Mouse (Mus musculus) MEL (cell line): ENCODE results near the gene Yipf3. TPM values are rescaled to one million over a fixed set of nuclear protein-coding genes. Genes with fewer than 3 reads are reported as not detected.

Experiments
- DNase-seq: peaks from one replicate; pipeline ENCODE4 v3.0.0; 2011; ENCODE audit warnings: low read depth, low spot score
- H3K27ac ChIP-seq: 2 replicates; pipeline ENCODE4 v1.5.1; 2012; ENCODE audit warnings: low read depth, mild to moderate bottlenecking, control low read depth, low read length, moderate library complexity; ENCODE audit not compliant: control insufficient read depth
- H3K27me3 ChIP-seq, 2 experiments: fragments of 150-350 bp in 1 of 2; sonication (generic) in 1 of 2; 2 replicates each; pipeline ENCODE4 v1.6.1; 2012; ENCODE audit warnings: low read length in 2 of 2, mild to moderate bottlenecking in 2 of 2, improper control_type of control experiment in 1 of 2, moderate library complexity in 1 of 2; ENCODE audit not compliant: insufficient read depth in 2 of 2, control insufficient read depth in 1 of 2
- H3K36me3 ChIP-seq, 2 experiments: 2 replicates each; pipeline ENCODE4 v1.6.1; 2012 to 2014; ENCODE audit warnings: low read length in 2 of 2, improper control_type of control experiment in 1 of 2, inconsistent platforms in 1 of 2, mild to moderate bottlenecking in 1 of 2; ENCODE audit not compliant: insufficient read depth in 2 of 2, control insufficient read depth in 1 of 2
- H3K4me1 ChIP-seq, 2 experiments: fragments of 150-350 bp in 1 of 2; sonication (generic) in 1 of 2; 2 replicates each; pipeline ENCODE4 v1.6.1; 2012; ENCODE audit warnings: low read length in 2 of 2, improper control_type of control experiment in 1 of 2, mild to moderate bottlenecking in 1 of 2; ENCODE audit not compliant: insufficient read depth in 2 of 2, control insufficient read depth in 1 of 2
- H3K4me3 ChIP-seq, 2 experiments: fragments of 150-350 bp in 1 of 2; sonication (generic) in 1 of 2; 2 replicates each; pipeline ENCODE4 v1.5.1; 2012; ENCODE audit warnings: low read depth in 2 of 2, low read length in 2 of 2, mild to moderate bottlenecking in 2 of 2, moderate library complexity in 2 of 2, control low read depth in 1 of 2, improper control_type of control experiment in 1 of 2; ENCODE audit not compliant: control insufficient read depth in 1 of 2, insufficient read depth in 1 of 2
- H3K79me2 ChIP-seq: 2 replicates; pipeline ENCODE4 v1.6.1; 2012; ENCODE audit warnings: mild to moderate bottlenecking, low read length, moderate library complexity; ENCODE audit not compliant: control insufficient read depth, poor library complexity, insufficient read depth
- H3K9ac ChIP-seq: 2 replicates; pipeline ENCODE4 v1.6.1; 2012; ENCODE audit warnings: low read depth, mild to moderate bottlenecking, control low read depth, low read length, moderate library complexity; ENCODE audit not compliant: control insufficient read depth, poor library complexity, severe bottlenecking
- H3K9me3 ChIP-seq: fragments of 150-350 bp; sonication (generic); replicated peaks from 2 replicates; pipeline ENCODE4 v1.6.1; 2012; ENCODE audit warnings: mild to moderate bottlenecking, low read length, improper control_type of control experiment, moderate library complexity; ENCODE audit not compliant: insufficient read depth
- BHLHE40 ChIP-seq: IDR thresholded peaks from 2 replicates; pipeline ENCODE4 v1.6.1; 2012; ENCODE audit warnings: low read depth, mild to moderate bottlenecking, inconsistent platforms, low read length, improper control_type of control experiment, borderline replicate concordance
- CHD2 ChIP-seq: IDR thresholded peaks from 2 replicates; pipeline ENCODE4 v1.6.1; 2011; ENCODE audit warnings: low read length, improper control_type of control experiment
- CTCF ChIP-seq, 3 experiments: IDR thresholded peaks in 2 of 3; conservative IDR thresholded peaks in 1 of 3; 2 replicates each; pipeline ENCODE4 v1.5.1; 2011 to 2012; ENCODE audit warnings: low read length in 3 of 3, low read depth in 2 of 3, mild to moderate bottlenecking in 2 of 3, improper control_type of control experiment in 1 of 3, inconsistent platforms in 1 of 3, mixed read lengths in 1 of 3, moderate library complexity in 1 of 3; ENCODE audit not compliant: control insufficient read depth in 1 of 3, insufficient read depth in 1 of 3, poor library complexity in 1 of 3, severe bottlenecking in 1 of 3
- E2F4 ChIP-seq: IDR thresholded peaks from 2 replicates; pipeline ENCODE4 v1.6.1; 2011; ENCODE audit warnings: low read depth, low read length, improper control_type of control experiment, borderline replicate concordance
- EP300 ChIP-seq, 2 experiments: IDR thresholded peaks; 2 replicates each; pipeline ENCODE4 v1.6.1; 2011; ENCODE audit warnings: improper control_type of control experiment in 2 of 2, low read length in 2 of 2, low read depth in 1 of 2, mild to moderate bottlenecking in 1 of 2
- HCFC1 ChIP-seq: IDR thresholded peaks from 2 replicates; pipeline ENCODE4 v1.6.1; 2012; ENCODE audit warnings: low read depth, mild to moderate bottlenecking, inconsistent platforms, low read length, improper control_type of control experiment, moderate library complexity
- KAT2A ChIP-seq: conservative IDR thresholded peaks from 2 replicates; pipeline ENCODE4 v1.6.1; 2012; ENCODE audit warnings: low read depth, low read length, improper control_type of control experiment, inconsistent platforms
- MAFK ChIP-seq: IDR thresholded peaks from 2 replicates; pipeline ENCODE4 v1.6.1; 2011; ENCODE audit warnings: low read depth, mild to moderate bottlenecking, low read length, improper control_type of control experiment, borderline replicate concordance
- MAX ChIP-seq: IDR thresholded peaks from 2 replicates; pipeline ENCODE4 v1.6.1; 2011; ENCODE audit warnings: low read length, improper control_type of control experiment
- MEF2A ChIP-seq: IDR thresholded peaks from 2 replicates; pipeline ENCODE4 v1.6.1; 2014; ENCODE audit warnings: low read depth, mild to moderate bottlenecking, inconsistent platforms, low read length, improper control_type of control experiment; ENCODE audit not compliant: poor library complexity, insufficient replicate concordance, severe bottlenecking; ENCODE audit errors: extremely low read depth
- MYB ChIP-seq: IDR thresholded peaks from 2 replicates; pipeline ENCODE4 v1.6.1; 2011; ENCODE audit warnings: mild to moderate bottlenecking, low read depth, low read length, improper control_type of control experiment
- NRF1 ChIP-seq: IDR thresholded peaks from 2 replicates; pipeline ENCODE4 v1.6.1; 2014; ENCODE audit warnings: low read depth, mild to moderate bottlenecking, inconsistent platforms, low read length, improper control_type of control experiment, moderate library complexity; ENCODE audit not compliant: poor library complexity, insufficient read depth, severe bottlenecking
- POLR2A ChIP-seq, 2 experiments: IDR thresholded peaks; 2 replicates each; pipeline ENCODE4 v1.6.1; 2011 to 2012; ENCODE audit warnings: low read length in 2 of 2, mild to moderate bottlenecking in 2 of 2, control low read depth in 1 of 2, improper control_type of control experiment in 1 of 2, low read depth in 1 of 2, moderate library complexity in 1 of 2; ENCODE audit not compliant: control insufficient read depth in 1 of 2, insufficient read depth in 1 of 2, poor library complexity in 1 of 2
- POLR2AphosphoS2 ChIP-seq: IDR thresholded peaks from 2 replicates; pipeline ENCODE4 v1.6.1; 2011; ENCODE audit warnings: low read length, improper control_type of control experiment
- RAD21 ChIP-seq: IDR thresholded peaks from 2 replicates; pipeline ENCODE4 v1.6.1; 2011; ENCODE audit warnings: mild to moderate bottlenecking, low read depth, low read length, improper control_type of control experiment
- TAL1 ChIP-seq: IDR thresholded peaks from 2 replicates; pipeline ENCODE4 v1.6.1; 2012; ENCODE audit warnings: mild to moderate bottlenecking, inconsistent platforms, low read length, moderate library complexity, mixed read lengths
- TBP ChIP-seq: IDR thresholded peaks from 2 replicates; pipeline ENCODE4 v1.8.0; 2011; ENCODE audit warnings: low read depth, low read length, improper control_type of control experiment
- TCF12 ChIP-seq: IDR thresholded peaks from 2 replicates; pipeline ENCODE4 v1.6.1; 2014; ENCODE audit warnings: low read depth, mild to moderate bottlenecking, inconsistent platforms, low read length, improper control_type of control experiment, moderate library complexity
- ZMIZ1 ChIP-seq: IDR thresholded peaks from 2 replicates; pipeline ENCODE4 v1.6.1; 2012; ENCODE audit warnings: low read depth, mild to moderate bottlenecking, inconsistent platforms, low read length, improper control_type of control experiment, moderate library complexity
- polyA plus RNA-seq, 2 experiments: library from polyadenylated mRNA; stranded (reverse) in 1 of 2; unstranded in 1 of 2; fragments of >175 nt in 1 of 2; fragments of >200 nt in 1 of 2; gene quantifications; 2 replicates each; pipeline versions ENCODE4 v1.2.1 to v1.2.4; 2012; ENCODE audit warnings: low replicate concordance in 2 of 2, low read depth in 1 of 2; ENCODE audit not compliant: insufficient read length in 2 of 2, insufficient read depth in 1 of 2, missing spikeins in 1 of 2
- total RNA-seq: library from RNA; depleted of rRNA; stranded (reverse); fragments of 300-350 nt; gene quantifications from 2 replicates; pipeline ENCODE4 v1.2.3, GENCODE M21; 2012

Yipf3 gene
- total and polyA plus RNA-seq, 3 experiments = 18.9 to 86.5 TPM; not detected in 1

GRCm38 (mm10) chr17:46243624-46244023 is 4.3 kb upstream of the Yipf3 start:
- TF ChIP-seq MEF2A = no peak
- peak; percentile 10; the same call in 1 of the 2 replicates for TF ChIP-seq POLR2AphosphoS2
- no peak for TF ChIP-seq CHD2
- TF ChIP-seq ZMIZ1 = peak; percentile 17
- TF ChIP-seq, all 39 proteins: peak for 2
- no peak overlapping the region for H3K9ac ChIP-seq
- peaks cover 23% of the 10 kb centered on the region for H3K79me2 ChIP-seq
- H3K9me3 ChIP-seq = no peaks in the 10 kb centered on the region
- H3K27me3 ChIP-seq = no peaks in the 10 kb centered on the region
- peaks cover 0 to 6% of the 10 kb centered on the region in 2 experiments; a peak in 2 of 4 replicates for H3K4me1 ChIP-seq
- peaks cover 10% of the 10 kb centered on the region in 2 experiments for H3K36me3 ChIP-seq
- H3K4me3 ChIP-seq = no peak overlapping the region
- DNase-seq = no peak
- no peak overlapping the region for H3K27ac ChIP-seq

GRCm38 (mm10) chr17:46244579-46244978 is 3.3 kb upstream of the Yipf3 start:
- H3K4me1 ChIP-seq = peaks cover 0 to 13% of the 10 kb centered on the region in 2 experiments; a peak in 2 of 4 replicates
- no peak overlapping the region for H3K9ac ChIP-seq
- no peak overlapping the region for H3K27ac ChIP-seq
- TF ChIP-seq MAX (no peak), BHLHE40 (no peak), POLR2AphosphoS2 (peak; percentile 56; the same call in 1 of the 2 replicates), E2F4 (no peak), POLR2A (IDR thresholded peaks at IDR 0.05; ENCODE audit: control insufficient read depth in 1 of 2, insufficient read depth in 1 of 2, low read depth in 1 of 2, low read length in 2 of 2, poor library complexity in 1 of 2) (peak in 1 of 2 experiments; percentile 45; a peak in 1 of 4 replicates), MYB (no peak), NRF1 (no peak)
- no peaks in the 10 kb centered on the region for H3K9me3 ChIP-seq
- H3K79me2 ChIP-seq = peaks cover 29% of the 10 kb centered on the region
- no peak overlapping the region for H3K4me3 ChIP-seq
- no peaks in the 10 kb centered on the region for H3K27me3 ChIP-seq
- H3K36me3 ChIP-seq = peaks cover 8 to 14% of the 10 kb centered on the region in 2 experiments; a peak in 3 of 4 replicates
- DNase-seq = peak; percentile 27

GRCm38 (mm10) chr17:46248189-46248522 is 276 bp downstream of the Yipf3 start:
- DNase-seq = no peak
- Histone ChIP-seq H3K27me3 (no peaks in the 10 kb centered on the region), H3K9ac (peak overlapping the region; percentile 89), H3K4me3 (peak overlapping the region; percentile 89 to 91), H3K79me2 (peaks cover 29% of the 10 kb centered on the region), H3K4me1 (peaks cover 0 to 17% of the 10 kb centered on the region in 2 experiments; a peak in 2 of 4 replicates), H3K36me3 (peaks cover 3 to 14% of the 10 kb centered on the region in 2 experiments; a peak in 2 of 4 replicates), H3K9me3 (no peaks in the 10 kb centered on the region), H3K27ac (peak overlapping the region; percentile 20; the same call in 1 of the 2 replicates)
- no peak for TF ChIP-seq TCF12
- no peak for TF ChIP-seq E2F4
- no peak for TF ChIP-seq MEF2A
- no peak for TF ChIP-seq TAL1
- no peak for TF ChIP-seq CTCF (IDR thresholded peaks at IDR 0.05 in 2 of 3, conservative IDR thresholded peaks at IDR 0.05 in 1 of 3; ENCODE audit: control insufficient read depth in 1 of 3, insufficient read depth in 1 of 3, low read depth in 2 of 3, low read length in 3 of 3, poor library complexity in 1 of 3, severe bottlenecking in 1 of 3)
- no peak; the same call in 1 of the 2 replicates for TF ChIP-seq KAT2A
- no peak for TF ChIP-seq MAFK
- TF ChIP-seq NRF1 = no peak
- TF ChIP-seq TBP = no peak
- peak in 1 of 2 experiments; percentile 41; a peak in 2 of 4 replicates for TF ChIP-seq POLR2A (IDR thresholded peaks at IDR 0.05; ENCODE audit: control insufficient read depth in 1 of 2, insufficient read depth in 1 of 2, low read depth in 1 of 2, low read length in 2 of 2, poor library complexity in 1 of 2)
- no peak for TF ChIP-seq HCFC1
- TF ChIP-seq EP300 (IDR thresholded peaks at IDR 0.05; ENCODE audit: low read depth in 1 of 2, low read length in 2 of 2) = 0 out of 4 replicates have a peak, but pooled peaks of 1 of the 2 experiments have one; percentile 0
- TF ChIP-seq RAD21 = no peak
- TF ChIP-seq ZMIZ1 = no peak
